Mouse (Mus musculus) erythroblast, embryonic 14.5 days (primary cell): Measurements from ENCODE around the gene Pnpla6.

Experiments
- GATA1 ChIP-seq: IDR thresholded peaks from 2 replicates; pipeline ENCODE4 v1.6.1; 2012; ENCODE audit warnings: low read length, inconsistent platforms, mixed read lengths
- TAL1 ChIP-seq: IDR thresholded peaks from 3 replicates; pipeline ENCODE4 v1.6.1; 2012; ENCODE audit warnings: low read length, inconsistent platforms, mixed read lengths

DNA sequence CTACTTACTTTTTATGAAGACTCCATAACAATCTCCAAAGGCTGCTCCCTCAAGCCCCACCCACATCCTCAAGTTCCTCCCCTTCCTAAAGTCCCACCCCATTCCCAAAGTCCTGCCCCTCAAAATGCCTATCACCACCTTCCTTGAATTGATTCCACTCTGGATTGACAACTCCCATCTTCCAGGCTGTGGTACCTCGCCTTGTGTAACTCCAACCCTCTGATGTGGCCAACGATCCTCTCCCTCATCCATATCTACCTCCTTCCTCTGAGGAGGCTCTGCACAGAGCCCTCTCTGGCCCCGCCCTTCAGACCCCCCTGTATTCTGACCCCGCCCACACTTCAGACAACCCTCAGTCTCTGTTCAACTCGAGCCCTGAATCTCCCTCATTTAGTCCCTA, 30.0 kb upstream of the Pnpla6 start:
- no peak for TF ChIP-seq GATA1
- no peak for TF ChIP-seq TAL1
